Mouse (Mus musculus) T-helper 17 cell (primary cell): ENCODE measurements around the gene Btg1.

Experiments
- in situ Hi-C, 2 experiments: fragments of 300-600 bp; cut with MboI, MseI; formaldehyde crosslinking; loops; 1 replicate in 1 of 2; 2 replicates in 1 of 2; pipeline ENCODE4 v1.15.1; 2025; ENCODE audit warnings: high pct_unique_total_duplicates in 2 of 2

Gene Btg1

GRCm38 (mm10) chr10:96628100-96628912, 11.5 kb downstream of the Btg1 start:
- in situ Hi-C loops: loop anchor here (5.0 to 25.0 kb wide), 3 partner anchors 99 to 686 kb away; no protein-coding TSS in a partner anchor

- in situ Hi-C loops: loop anchor here (5.0 to 25.0 kb wide), 3 partner anchors 98 to 686 kb away; no protein-coding TSS in a partner anchor
These were observed 12.1 kb downstream of the Btg1 start for GRCm38 (mm10) chr10:96628913-96629199.

GRCm38 (mm10) chr10:96630110-96630509, 13.3 kb downstream of the Btg1 start:
- in situ Hi-C loops: loop anchor here in 1 of 2 experiments (10.0 to 25.0 kb wide), 2 partner anchors 95 to 682 kb away; no protein-coding TSS in a partner anchor

GRCm38 (mm10) chr10:96631066-96631711, 14.4 kb downstream of the Btg1 start:
- in situ Hi-C loops: loop anchor here in 1 of 2 experiments (10.0 to 25.0 kb wide), 2 partner anchors 94 to 681 kb away; no protein-coding TSS in a partner anchor

- in situ Hi-C loops: loop anchor here in 1 of 2 experiments (10.0 to 25.0 kb wide), 2 partner anchors 92 to 680 kb away; no protein-coding TSS in a partner anchor
These were observed 15.7 kb downstream of the Btg1 start for GRCm38 (mm10) chr10:96632271-96633144.

GRCm38 (mm10) chr10:96633145-96633516, 16.3 kb downstream of the Btg1 start:
- in situ Hi-C loops: loop anchor here in 1 of 2 experiments (10.0 to 25.0 kb wide), 2 partner anchors 92 to 679 kb away; no protein-coding TSS in a partner anchor

- in situ Hi-C loops: loop anchor here in 1 of 2 experiments (10.0 to 25.0 kb wide), 2 partner anchors 89 to 677 kb away; no protein-coding TSS in a partner anchor
These were observed 18.7 kb downstream of the Btg1 start for GRCm38 (mm10) chr10:96635472-96635871.

GRCm38 (mm10) chr10:96638477-96638876, 21.7 kb downstream of the Btg1 start:
- in situ Hi-C loops: loop anchor here in 1 of 2 experiments (10.0 to 25.0 kb wide), 2 partner anchors 86 to 674 kb away; no protein-coding TSS in a partner anchor

GRCm38 (mm10) chr10:96642014-96642413, 25.2 kb downstream of the Btg1 start:
- in situ Hi-C loops: loop anchor here in 1 of 2 experiments (25.0 kb wide), 1 partner anchor 670 kb away; no protein-coding TSS in a partner anchor

- in situ Hi-C loops: loop anchor here in 1 of 2 experiments (25.0 kb wide), 1 partner anchor 670 kb away; no protein-coding TSS in a partner anchor
These were observed 25.9 kb downstream of the Btg1 start for GRCm38 (mm10) chr10:96642751-96643150.

GRCm38 (mm10) chr10:96645183-96645582, 28.4 kb downstream of the Btg1 start:
- in situ Hi-C loops: loop anchor here in 1 of 2 experiments (25.0 kb wide), 1 partner anchor 667 kb away; no protein-coding TSS in a partner anchor

GRCm38 (mm10) chr10:96646024-96646866, 29.4 kb downstream of the Btg1 start:
- in situ Hi-C loops: loop anchor here in 1 of 2 experiments (25.0 kb wide), 1 partner anchor 666 kb away; no protein-coding TSS in a partner anchor

- in situ Hi-C loops: loop anchor here in 1 of 2 experiments (25.0 kb wide), 1 partner anchor 665 kb away; no protein-coding TSS in a partner anchor
These were observed 30.2 kb downstream of the Btg1 start for GRCm38 (mm10) chr10:96646867-96647462.

GRCm38 (mm10) chr10:96648161-96648561, 31.4 kb downstream of the Btg1 start:
- in situ Hi-C loops: loop anchor here in 1 of 2 experiments (25.0 kb wide), 1 partner anchor 664 kb away; no protein-coding TSS in a partner anchor

- in situ Hi-C loops: loop anchor here in 1 of 2 experiments (25.0 kb wide), 1 partner anchor 663 kb away; no protein-coding TSS in a partner anchor
These were observed 32.7 kb downstream of the Btg1 start for GRCm38 (mm10) chr10:96649524-96649923.

- in situ Hi-C loops: no loop called here
These were observed 35.6 kb downstream of the Btg1 start for GRCm38 (mm10) chr10:96652372-96652771.

- in situ Hi-C loops: no loop called here
These were observed 36.2 kb downstream of the Btg1 start for GRCm38 (mm10) chr10:96653030-96653429.

- in situ Hi-C loops: no loop called here
These were observed 37.3 kb downstream of the Btg1 start for GRCm38 (mm10) chr10:96654079-96654478.

GRCm38 (mm10) chr10:96654576-96654975, 37.8 kb downstream of the Btg1 start:
- in situ Hi-C loops: no loop called here
